Mouse (Mus musculus) adipocyte (in vitro differentiated cells): ENCODE results near the gene Lrrc10.
"Not testable (repeated sequence)": the region's sequence is repeated elsewhere in the genome, so short reads cannot be mapped to it uniquely, and the experiment has no call there.

Source experiments
- DNase-seq: peaks from one replicate; pipeline ENCODE4 v3.0.0-alpha.2; 2016; ENCODE audit warnings: low spot score

Gene Lrrc10

GRCm38 (mm10) chr10:117043497-117044166 is 1.5 kb upstream of the Lrrc10 start:
- not testable (repeated sequence) for DNase-seq

- no peak for DNase-seq
These were observed 4.1 kb downstream of the Lrrc10 start for GRCm38 (mm10) chr10:117049253-117049652.

GRCm38 (mm10) chr10:117049961-117050597 is 4.9 kb downstream of the Lrrc10 start:
- DNase-seq, result no peak

GRCm38 (mm10) chr10:117055668-117056067 is 10.5 kb downstream of the Lrrc10 start:
- DNase-seq, result no peak

GRCm38 (mm10) chr10:117062894-117063253 is 17.7 kb downstream of the Lrrc10 start:
- DNase-seq, result no peak

GRCm38 (mm10) chr10:117063254-117064021 is 18.3 kb downstream of the Lrrc10 start, which contains the start of gene Cct2:
Gene Cct2, minus strand, starts transcription at chr10:117063814.
- peak; percentile 96 for DNase-seq

GRCm38 (mm10) chr10:117064076-117064475 is 18.9 kb downstream of the Lrrc10 start:
- DNase-seq, result no peak

- DNase-seq, result no peak
These were observed 24.0 kb downstream of the Lrrc10 start for GRCm38 (mm10) chr10:117069109-117069508.

- DNase-seq, result no peak
These were observed 27.2 kb downstream of the Lrrc10 start for GRCm38 (mm10) chr10:117072191-117072888.

- no peak for DNase-seq
These were observed 28.0 kb downstream of the Lrrc10 start for GRCm38 (mm10) chr10:117073176-117073575.

GRCm38 (mm10) chr10:117078284-117078683 is 33.1 kb downstream of the Lrrc10 start:
- peak; percentile 21 for DNase-seq

- no peak for DNase-seq
These were observed 36.2 kb downstream of the Lrrc10 start for GRCm38 (mm10) chr10:117081326-117081725.

- no peak for DNase-seq
These were observed 36.8 kb downstream of the Lrrc10 start for GRCm38 (mm10) chr10:117081914-117082359.

GRCm38 (mm10) chr10:117089628-117090027 is 44.5 kb downstream of the Lrrc10 start:
- DNase-seq, result no peak

- peak; percentile 12 for DNase-seq
These were observed 49.6 kb downstream of the Lrrc10 start for GRCm38 (mm10) chr10:117094504-117095329.

- DNase-seq, result no peak
These were observed 51.0 kb downstream of the Lrrc10 start for GRCm38 (mm10) chr10:117096096-117096495.
